Mouse (Mus musculus) testis, adult 2 months (tissue): Measurements from ENCODE around the gene Abcg2. TPM values are rescaled to one million over a fixed set of nuclear protein-coding genes. Genes with fewer than 3 reads are reported as not detected.

ENCODE experiments used
- H3K27ac ChIP-seq: fragments of 200-500 bp; 2 replicates; pipeline ENCODE4 v1.5.1; 2012; ENCODE audit warnings: low read depth, low read length; ENCODE audit not compliant: control insufficient read depth, insufficient read depth
- H3K27me3 ChIP-seq: fragments of 200-500 bp; 2 replicates; pipeline ENCODE4 v1.6.1; 2012; ENCODE audit warnings: mild to moderate bottlenecking, low read length, moderate library complexity; ENCODE audit not compliant: control insufficient read depth, insufficient read depth
- H3K36me3 ChIP-seq: fragments of 200-500 bp; 2 replicates; pipeline ENCODE4 v1.6.1; 2012; ENCODE audit warnings: mild to moderate bottlenecking, low read length; ENCODE audit not compliant: control insufficient read depth, insufficient read depth
- H3K4me1 ChIP-seq: fragments of 200-500 bp; 2 replicates; pipeline ENCODE4 v1.6.1; 2012; ENCODE audit warnings: low read length; ENCODE audit not compliant: control insufficient read depth, insufficient read depth
- H3K4me3 ChIP-seq: fragments of 200-500 bp; 2 replicates; pipeline ENCODE4 v1.5.1; 2012; ENCODE audit warnings: low read depth, mild to moderate bottlenecking, low read length, moderate library complexity, mixed read lengths; ENCODE audit not compliant: control insufficient read depth
- CTCF ChIP-seq: fragments of 200-500 bp; IDR thresholded peaks from 2 replicates; pipeline ENCODE4 v1.5.1; 2012; ENCODE audit warnings: low read depth, mild to moderate bottlenecking, inconsistent platforms, low read length, moderate library complexity; ENCODE audit not compliant: control insufficient read depth, insufficient read depth, insufficient replicate concordance
- POLR2A ChIP-seq: fragments of 200-500 bp; IDR thresholded peaks from 2 replicates; pipeline ENCODE4 v1.6.1; 2012; ENCODE audit warnings: low read depth, mild to moderate bottlenecking, inconsistent platforms, low read length, moderate library complexity; ENCODE audit not compliant: control insufficient read depth
- polyA plus RNA-seq: library from polyadenylated mRNA; depleted of rRNA; stranded (reverse); fragments of >200 nt; gene quantifications from 2 replicates; pipeline ENCODE4 v1.2.3, GENCODE M21; 2012; rRNA removed

Abcg2 gene
- polyA plus RNA-seq, 1 experiment: 20.5 TPM

DNA sequence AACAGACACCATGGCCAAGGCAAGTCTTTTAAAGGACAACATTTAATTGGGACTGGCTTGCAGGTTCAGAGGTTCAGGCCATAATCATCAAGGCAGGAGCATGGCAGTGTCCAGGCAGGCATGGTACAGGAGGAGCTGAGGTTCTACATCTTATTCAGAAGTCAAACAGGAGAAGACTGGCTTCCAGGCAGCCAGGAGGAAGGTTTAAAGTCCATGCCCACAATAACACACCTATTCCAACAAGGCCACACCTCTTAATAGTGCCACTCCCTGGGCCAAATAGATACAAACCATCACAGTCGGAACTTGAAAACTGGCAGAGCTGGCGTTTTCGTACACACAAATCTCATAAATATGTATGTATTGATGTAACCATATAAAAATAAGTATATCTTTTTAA lies 94.2 kb downstream of the Abcg2 start:
- no peaks in the 10 kb centered on the region for H3K27me3 ChIP-seq
- no peak overlapping the region for H3K4me3 ChIP-seq
- TF ChIP-seq POLR2A (no peak), CTCF (no peak)
- no peaks in the 10 kb centered on the region for H3K36me3 ChIP-seq
- no peak overlapping the region for H3K27ac ChIP-seq
- H3K4me1 ChIP-seq: no peaks in the 10 kb centered on the region

DNA sequence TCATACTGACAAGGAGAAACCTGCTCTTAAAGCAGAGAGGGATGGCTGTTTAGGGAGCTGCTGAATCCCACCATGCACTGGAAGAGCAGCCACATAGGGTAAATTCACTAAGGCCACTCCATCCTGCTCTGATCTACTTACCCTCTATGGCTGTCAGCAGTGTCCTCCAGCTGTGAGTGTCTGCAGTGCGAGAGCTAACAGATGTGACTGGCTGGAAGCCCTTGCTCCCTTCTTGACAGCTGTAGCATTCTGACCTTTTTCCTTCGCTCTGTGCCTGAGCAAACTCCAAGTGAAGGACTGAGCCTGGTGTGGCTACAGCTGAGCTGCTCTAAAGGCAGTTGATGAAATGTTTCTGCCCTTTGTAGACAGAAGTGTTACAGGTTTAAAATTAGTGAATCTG lies 107.3 kb downstream of the Abcg2 start:
- H3K27ac ChIP-seq: no peak overlapping the region
- TF ChIP-seq POLR2A: no peak
- no peak for TF ChIP-seq CTCF
- no peaks in the 10 kb centered on the region for H3K36me3 ChIP-seq
- H3K4me3 ChIP-seq: no peak overlapping the region
- no peaks in the 10 kb centered on the region for H3K4me1 ChIP-seq
- H3K27me3 ChIP-seq: no peaks in the 10 kb centered on the region

DNA sequence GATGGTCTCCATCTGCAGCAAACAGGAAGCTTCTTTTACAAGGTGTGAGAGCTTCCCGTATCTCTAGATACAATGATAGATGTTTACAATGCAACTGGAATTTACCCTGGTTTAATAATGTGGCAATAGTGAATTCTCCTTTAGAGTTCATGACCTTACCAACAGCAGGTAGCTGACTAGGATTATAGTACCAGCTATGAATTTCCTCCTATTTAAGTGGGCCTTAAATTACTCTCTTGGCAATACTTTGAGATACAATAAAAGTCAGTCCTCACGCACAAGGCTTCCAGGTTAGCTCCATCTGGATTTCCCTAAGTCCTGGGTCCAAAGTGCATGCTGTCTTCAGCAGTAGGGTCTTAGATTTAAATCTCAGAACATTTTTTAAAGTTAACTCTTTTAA lies 109.9 kb downstream of the Abcg2 start:
- no peaks in the 10 kb centered on the region for H3K27me3 ChIP-seq
- H3K4me1 ChIP-seq: no peaks in the 10 kb centered on the region
- H3K4me3 ChIP-seq: no peak overlapping the region
- TF ChIP-seq CTCF: no peak
- no peak for TF ChIP-seq POLR2A
- no peak overlapping the region for H3K27ac ChIP-seq
- no peaks in the 10 kb centered on the region for H3K36me3 ChIP-seq

DNA sequence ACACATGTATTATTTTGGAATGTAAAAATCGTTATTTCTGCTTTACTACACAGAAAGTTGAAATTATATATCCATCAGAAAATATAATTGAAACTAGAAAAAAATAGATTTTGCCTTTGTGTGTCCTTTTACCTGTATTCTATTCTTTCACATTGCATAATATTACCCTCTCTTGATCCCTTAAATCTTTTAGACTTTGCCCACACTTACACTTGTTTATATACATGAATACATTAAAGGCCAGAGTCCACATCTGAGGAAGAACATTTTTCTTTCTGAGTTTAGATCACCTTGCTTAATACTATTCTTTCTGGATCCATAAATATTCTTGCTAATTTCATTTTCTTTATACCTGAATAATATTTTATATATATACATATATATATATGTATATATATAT lies 110.4 kb downstream of the Abcg2 start:
- no peaks in the 10 kb centered on the region for H3K27me3 ChIP-seq
- H3K4me1 ChIP-seq: no peaks in the 10 kb centered on the region
- no peak overlapping the region for H3K27ac ChIP-seq
- no peaks in the 10 kb centered on the region for H3K36me3 ChIP-seq
- TF ChIP-seq POLR2A (no peak), CTCF (no peak)
- no peak overlapping the region for H3K4me3 ChIP-seq

DNA sequence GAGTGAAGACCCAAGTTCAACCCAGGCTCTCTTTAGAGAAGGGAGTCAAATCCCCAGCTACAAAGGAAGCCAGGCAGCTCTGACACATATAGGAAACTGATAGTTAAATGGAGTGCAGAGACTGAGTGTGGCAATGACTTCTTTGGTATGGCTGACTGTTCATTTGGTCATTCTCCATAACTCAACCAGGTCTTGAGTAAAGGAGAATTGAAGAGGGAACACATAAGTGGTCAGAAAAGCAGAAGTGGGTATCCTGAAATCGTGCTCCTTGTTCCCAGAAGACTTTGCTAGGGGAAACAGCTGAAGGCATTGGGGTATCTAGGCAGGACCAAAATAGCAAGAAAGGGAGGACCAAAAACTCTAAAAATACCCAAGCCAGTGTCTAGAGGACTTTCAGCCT lies 126.0 kb downstream of the Abcg2 start:
- TF ChIP-seq CTCF (no peak), POLR2A (no peak)
- Histone ChIP-seq H3K27ac (no peak overlapping the region), H3K27me3 (no peaks in the 10 kb centered on the region), H3K36me3 (no peaks in the 10 kb centered on the region), H3K4me1 (no peaks in the 10 kb centered on the region), H3K4me3 (no peak overlapping the region)

DNA sequence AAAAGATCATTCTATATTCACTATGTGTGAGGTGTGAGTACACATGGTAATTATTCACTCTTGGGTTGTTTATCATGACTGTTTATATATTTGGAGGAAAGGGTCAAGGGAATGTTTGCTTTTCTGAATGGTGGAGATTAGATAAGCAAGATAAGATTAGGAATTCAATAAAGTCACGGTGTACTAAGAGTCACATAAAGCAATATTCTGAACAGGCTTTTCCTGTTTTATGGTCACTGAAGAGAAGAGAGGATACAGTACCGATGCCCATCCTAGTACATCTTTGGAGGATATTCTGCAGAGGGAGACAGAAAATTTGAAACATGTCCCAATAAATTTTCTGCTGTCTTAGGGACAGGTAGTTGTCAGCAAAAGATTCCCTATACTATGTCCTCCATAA lies 127.6 kb downstream of the Abcg2 start:
- TF ChIP-seq CTCF: no peak
- no peak for TF ChIP-seq POLR2A
- H3K4me3 ChIP-seq: no peak overlapping the region
- no peaks in the 10 kb centered on the region for H3K36me3 ChIP-seq
- no peaks in the 10 kb centered on the region for H3K27me3 ChIP-seq
- no peak overlapping the region for H3K27ac ChIP-seq
- no peaks in the 10 kb centered on the region for H3K4me1 ChIP-seq

DNA sequence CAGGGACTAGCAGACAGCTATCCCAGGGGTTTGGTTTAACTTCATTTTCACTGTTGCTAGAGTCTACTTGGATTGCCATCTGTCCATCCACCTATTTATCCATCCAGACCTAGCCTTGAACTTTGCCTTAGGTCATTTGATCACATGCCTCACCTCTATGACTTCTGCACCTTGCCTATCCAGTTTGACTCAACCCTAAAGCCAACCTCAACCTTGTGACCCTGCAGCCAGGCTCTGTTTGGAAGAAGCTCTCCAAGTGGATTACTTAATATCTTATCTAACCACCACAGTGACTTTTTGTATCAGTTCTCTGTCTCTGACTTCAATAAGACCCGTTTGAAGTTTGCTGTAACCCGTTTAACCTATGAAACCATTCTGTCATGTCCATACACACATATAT lies 149.5 kb downstream of the Abcg2 start:
- no peak for TF ChIP-seq POLR2A
- TF ChIP-seq CTCF: no peak
- H3K27me3 ChIP-seq: no peaks in the 10 kb centered on the region
- H3K4me1 ChIP-seq: no peaks in the 10 kb centered on the region
- no peaks in the 10 kb centered on the region for H3K36me3 ChIP-seq
- H3K4me3 ChIP-seq: no peak overlapping the region
- no peak overlapping the region for H3K27ac ChIP-seq

DNA sequence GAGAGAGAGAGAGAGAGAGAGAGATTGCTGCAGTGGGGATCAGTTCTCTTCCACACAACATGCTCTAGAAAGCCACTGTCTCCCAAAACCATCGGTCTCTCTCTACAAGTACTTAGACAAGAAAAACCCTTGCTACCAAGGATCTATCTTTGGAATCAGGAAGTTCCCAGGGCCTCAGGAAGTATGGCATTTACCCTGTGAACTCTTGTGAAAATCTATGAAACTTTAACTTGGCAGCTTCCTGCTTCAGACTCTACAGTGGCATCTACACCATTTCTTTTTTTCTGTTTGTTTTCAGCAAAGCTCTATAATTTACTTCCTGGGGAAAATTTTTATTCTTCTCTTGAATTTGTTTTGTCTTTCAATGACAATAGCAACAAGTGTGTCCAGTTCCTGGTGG lies 150.8 kb downstream of the Abcg2 start:
- no peak for TF ChIP-seq POLR2A
- no peak for TF ChIP-seq CTCF
- Histone ChIP-seq H3K4me1 (no peaks in the 10 kb centered on the region), H3K4me3 (no peak overlapping the region), H3K36me3 (no peaks in the 10 kb centered on the region), H3K27ac (no peak overlapping the region), H3K27me3 (no peaks in the 10 kb centered on the region)

Other genes starting within 250 kb of the Abcg2 start
- gene Vmn1r30, start 141.1 kb upstream of the Abcg2 start, polyA plus RNA-seq: 0.20 and 0.41 TPM in 2 replicates
- gene Vmn1r31, start 109.2 kb upstream of the Abcg2 start, polyA plus RNA-seq: 0.07 and 0.16 TPM in 2 replicates
- gene Herc3, start 246.9 kb downstream of the Abcg2 start, polyA plus RNA-seq: 2.8 and 4.0 TPM in 2 replicates